Mouse (Mus musculus): ENCODE results near the gene Alg12.

Alg12 gene

GRCm38 (mm10) chr15:88854969-88855830, 36.1 kb upstream of the Alg12 start:
- no peak for DNase-seq (ENCODE audit: low spot score in 2 of 2)

- no peak for DNase-seq (ENCODE audit: low spot score in 2 of 2)
Measured at GRCm38 (mm10) chr15:88854119-88854968, 35.2 kb upstream of the Alg12 start.

- no peak for DNase-seq (ENCODE audit: low spot score in 2 of 2)
Measured at GRCm38 (mm10) chr15:88853106-88853505, 34.0 kb upstream of the Alg12 start.

GRCm38 (mm10) chr15:88851507-88852149, 32.5 kb upstream of the Alg12 start:
- no peak for DNase-seq (ENCODE audit: low spot score in 2 of 2)

GRCm38 (mm10) chr15:88851076-88851475, 32.0 kb upstream of the Alg12 start:
- DNase-seq (ENCODE audit: low spot score in 2 of 2): no peak

- peak; percentile 64 to 83 for DNase-seq (ENCODE audit: low spot score in 2 of 2)
Measured at GRCm38 (mm10) chr15:88850146-88850826, 31.2 kb upstream of the Alg12 start.

- DNase-seq (ENCODE audit: low spot score in 2 of 2): no peak
Measured at GRCm38 (mm10) chr15:88849621-88850020, 30.5 kb upstream of the Alg12 start.

GRCm38 (mm10) chr15:88848661-88849060, 29.5 kb upstream of the Alg12 start:
- DNase-seq (ENCODE audit: low spot score in 2 of 2): no peak

GRCm38 (mm10) chr15:88844966-88845365, 25.8 kb upstream of the Alg12 start:
- no peak for DNase-seq (ENCODE audit: low spot score in 2 of 2)

GRCm38 (mm10) chr15:88843486-88844097, 24.5 kb upstream of the Alg12 start:
- DNase-seq (ENCODE audit: low spot score in 2 of 2): no peak

- DNase-seq (ENCODE audit: low spot score in 2 of 2): no peak
Measured at GRCm38 (mm10) chr15:88842300-88842673, 23.2 kb upstream of the Alg12 start.

GRCm38 (mm10) chr15:88841580-88842299, 22.6 kb upstream of the Alg12 start:
- no peak for DNase-seq (ENCODE audit: low spot score in 2 of 2)

- no peak for DNase-seq (ENCODE audit: low spot score in 2 of 2)
Measured at GRCm38 (mm10) chr15:88841160-88841559, 22.0 kb upstream of the Alg12 start.

GRCm38 (mm10) chr15:88840126-88840525, 21.0 kb upstream of the Alg12 start:
- DNase-seq (ENCODE audit: low spot score in 2 of 2): no peak

GRCm38 (mm10) chr15:88839271-88839670, 20.2 kb upstream of the Alg12 start:
- peak; percentile 72 for DNase-seq (ENCODE audit: low spot score in 2 of 2)

- no peak for DNase-seq (ENCODE audit: low spot score in 2 of 2)
Measured at GRCm38 (mm10) chr15:88837977-88838376, 18.9 kb upstream of the Alg12 start.

- DNase-seq (ENCODE audit: low spot score in 2 of 2): peak in 1 of 2 experiments; percentile 67
Measured at GRCm38 (mm10) chr15:88837199-88837932, 18.2 kb upstream of the Alg12 start.

- no peak for DNase-seq (ENCODE audit: low spot score in 2 of 2)
Measured at GRCm38 (mm10) chr15:88836571-88836970, 17.5 kb upstream of the Alg12 start.

- DNase-seq (ENCODE audit: low spot score in 2 of 2): no peak
Measured at GRCm38 (mm10) chr15:88836031-88836430, 16.9 kb upstream of the Alg12 start.

GRCm38 (mm10) chr15:88832536-88832935, 13.4 kb upstream of the Alg12 start:
- DNase-seq (ENCODE audit: low spot score in 2 of 2): no peak

Data from frontal cortex, postnatal 10 days (tissue).